Mouse (Mus musculus) embryonic fibroblast, embryonic 13.5 days (primary cell): Measurements from ENCODE around the gene Skp1a.

ENCODE experiments used
- CTCF ChIP-seq: IDR thresholded peaks from 2 replicates; pipeline ENCODE4 v1.5.1; 2011; ENCODE audit warnings: mild to moderate bottlenecking, control low read depth, low read length, moderate library complexity, borderline replicate concordance; ENCODE audit not compliant: insufficient read depth
- POLR2A ChIP-seq: IDR thresholded peaks from 2 replicates; pipeline ENCODE4 v1.6.1; 2011; ENCODE audit warnings: low read depth, mild to moderate bottlenecking, control low read depth, low read length, moderate library complexity

DNA sequence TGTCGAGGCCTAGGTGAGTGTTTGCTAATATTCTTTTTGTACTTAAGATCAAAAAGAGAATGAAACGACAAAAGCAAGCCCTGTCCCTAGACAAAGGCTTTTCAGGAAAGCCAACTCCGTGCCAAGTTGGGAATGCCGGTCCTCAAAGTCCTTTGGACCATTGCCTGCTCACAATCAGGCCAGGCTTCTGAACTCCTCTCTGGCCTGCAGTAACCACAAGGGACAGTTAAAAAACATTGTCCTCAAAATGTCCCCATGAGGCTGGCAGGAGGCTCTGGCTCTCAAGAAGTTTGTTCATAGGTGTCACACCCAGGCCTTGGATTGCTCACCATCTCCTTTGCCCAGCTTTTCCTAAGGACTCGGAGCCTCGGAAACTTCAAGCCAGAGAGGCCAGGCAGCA lies 38.0 kb downstream of the Skp1a start:
- no peak for TF ChIP-seq CTCF
- TF ChIP-seq POLR2A = no peak
